Mouse (Mus musculus): ENCODE measurements around the gene Fgf22. TPM values are rescaled to one million over a fixed set of nuclear protein-coding genes. Genes with fewer than 3 reads are reported as not detected.

Fgf22 gene
- total RNA-seq, 1 experiment: 1.5 TPM

DNA sequence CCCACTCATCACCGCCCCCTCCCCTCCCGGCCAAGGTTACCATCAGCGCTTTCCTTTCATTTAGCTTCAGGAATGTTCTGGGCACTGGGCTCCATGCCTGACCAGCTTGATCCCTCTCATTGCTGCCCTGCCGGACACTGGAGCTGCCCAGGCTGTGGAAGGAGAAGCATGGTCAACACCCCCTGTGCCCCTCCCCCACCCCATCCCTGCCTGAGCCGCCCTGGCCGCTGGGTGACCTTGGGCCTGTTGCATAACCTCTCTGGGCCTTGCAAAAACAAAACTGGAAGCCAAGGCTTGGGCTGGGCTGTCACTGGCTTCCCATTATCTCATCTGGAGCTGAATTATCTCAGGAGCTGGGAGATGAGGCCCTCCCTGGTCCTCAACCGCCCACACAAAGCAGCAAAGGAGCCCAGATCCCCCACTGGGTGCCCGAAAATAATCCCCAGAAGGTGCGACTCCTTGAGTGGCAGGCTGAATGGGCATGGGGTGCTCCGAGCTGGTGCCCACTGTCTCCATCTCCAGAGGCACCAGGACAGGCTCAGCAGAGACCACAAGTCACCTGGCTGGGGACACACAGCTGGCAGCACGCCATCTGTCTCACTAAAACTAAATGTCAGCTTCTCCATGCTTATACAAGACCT, 47.6 kb downstream of the Fgf22 start:
- Histone ChIP-seq H3K4me1 (ENCODE audit: control insufficient read depth in 2 of 2, insufficient read depth in 2 of 2, low read length in 2 of 2, poor library complexity in 1 of 2) (peaks cover 4 to 53% of the 10 kb centered on the region in 2 experiments; a peak in 3 of 4 replicates), H3K4me3 (ENCODE audit: insufficient read depth in 1 of 2, low read depth in 1 of 2, low read length in 2 of 2, poor library complexity in 1 of 2, severe bottlenecking in 1 of 2) (no peak overlapping the region), H3K27ac (ENCODE audit: insufficient read depth, low read depth, low read length, poor library complexity, severe bottlenecking) (peak overlapping the region; percentile 58; the same call in 1 of the 2 replicates), H3K9ac (ENCODE audit: insufficient read depth, low read depth, low read length, poor library complexity, severe bottlenecking) (no peak overlapping the region), H3K9me3 (ENCODE audit: control insufficient read depth, insufficient read depth, low read depth, low read length) (no peaks in the 10 kb centered on the region), H3K36me3 (ENCODE audit: control insufficient read depth, insufficient read depth, low read length, poor library complexity, severe bottlenecking) (no peaks in the 10 kb centered on the region)
- in situ Hi-C loops (cut with MboI; ENCODE audit: low sequenced_read_pairs in 2 of 2, unreplicated experiment in 2 of 2): no loop called here
- TF ChIP-seq MAFK (IDR thresholded peaks at IDR 0.05; ENCODE audit: insufficient read depth, low read depth, low read length): no peak
- no peak for TF ChIP-seq ZNF384 (IDR thresholded peaks at IDR 0.05; ENCODE audit: low read depth, low read length)
- TF ChIP-seq ZC3H11A (IDR thresholded peaks at IDR 0.05; ENCODE audit: borderline replicate concordance, low read depth, low read length): no peak
- no peak for TF ChIP-seq HCFC1 (IDR thresholded peaks at IDR 0.05; ENCODE audit: borderline replicate concordance, insufficient read depth, low read length)
- no peak for TF ChIP-seq CHD2 (IDR thresholded peaks at IDR 0.05; ENCODE audit: low read depth, low read length)
- no peak for DNase-seq (ENCODE audit: low read depth, low spot score)

DNA sequence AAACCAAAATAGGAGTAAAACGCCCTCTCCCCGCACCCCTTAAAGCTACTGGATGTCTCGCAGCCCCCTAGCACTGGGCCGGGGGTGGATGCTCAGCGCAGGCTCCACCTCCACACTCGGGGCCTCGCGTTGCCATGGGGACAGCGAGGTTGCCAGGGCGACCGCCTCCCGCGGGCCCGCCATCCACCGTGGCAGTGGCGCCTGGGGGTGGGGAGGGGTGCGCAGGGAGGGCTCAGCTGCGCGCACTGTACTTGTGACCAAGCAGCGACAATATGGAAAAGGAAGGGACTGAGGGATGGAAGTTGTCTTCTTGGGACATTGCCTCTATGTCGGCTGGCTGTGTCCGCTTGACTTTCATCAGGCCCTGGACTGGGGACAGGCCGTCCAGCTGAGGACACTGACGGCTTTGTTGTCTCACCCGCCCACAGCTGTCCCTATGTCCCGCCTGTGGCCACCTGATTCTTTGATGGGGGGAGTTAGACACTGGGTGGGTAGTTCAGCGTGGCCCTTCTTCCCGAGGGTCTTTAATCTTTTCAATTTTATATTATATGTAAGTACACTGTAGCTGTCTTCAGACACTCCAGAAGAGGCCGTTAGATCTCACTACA, 48.9 kb downstream of the Fgf22 start:
- Histone ChIP-seq H3K4me3 (ENCODE audit: insufficient read depth in 1 of 2, low read depth in 1 of 2, low read length in 2 of 2, poor library complexity in 1 of 2, severe bottlenecking in 1 of 2) (peak overlapping the region in 1 of 2 experiments; percentile 1; a peak in 1 of 4 replicates), H3K36me3 (ENCODE audit: control insufficient read depth, insufficient read depth, low read length, poor library complexity, severe bottlenecking) (no peaks in the 10 kb centered on the region), H3K27ac (ENCODE audit: insufficient read depth, low read depth, low read length, poor library complexity, severe bottlenecking) (no peak overlapping the region), H3K4me1 (ENCODE audit: control insufficient read depth in 2 of 2, insufficient read depth in 2 of 2, low read length in 2 of 2, poor library complexity in 1 of 2) (peaks cover 2 to 47% of the 10 kb centered on the region in 2 experiments; a peak in 2 of 4 replicates), H3K9ac (ENCODE audit: insufficient read depth, low read depth, low read length, poor library complexity, severe bottlenecking) (no peak overlapping the region), H3K9me3 (ENCODE audit: control insufficient read depth, insufficient read depth, low read depth, low read length) (no peaks in the 10 kb centered on the region)
- no peak for TF ChIP-seq MAFK (IDR thresholded peaks at IDR 0.05; ENCODE audit: insufficient read depth, low read depth, low read length)
- no peak for TF ChIP-seq ZC3H11A (IDR thresholded peaks at IDR 0.05; ENCODE audit: borderline replicate concordance, low read depth, low read length)
- TF ChIP-seq ZNF384 (IDR thresholded peaks at IDR 0.05; ENCODE audit: low read depth, low read length): no peak
- no peak for TF ChIP-seq HCFC1 (IDR thresholded peaks at IDR 0.05; ENCODE audit: borderline replicate concordance, insufficient read depth, low read length)
- TF ChIP-seq CHD2 (IDR thresholded peaks at IDR 0.05; ENCODE audit: low read depth, low read length): no peak
- peak; percentile 51 for DNase-seq (ENCODE audit: low read depth, low spot score)
- in situ Hi-C loops (cut with MboI; ENCODE audit: low sequenced_read_pairs in 2 of 2, unreplicated experiment in 2 of 2): no loop called here

DNA sequence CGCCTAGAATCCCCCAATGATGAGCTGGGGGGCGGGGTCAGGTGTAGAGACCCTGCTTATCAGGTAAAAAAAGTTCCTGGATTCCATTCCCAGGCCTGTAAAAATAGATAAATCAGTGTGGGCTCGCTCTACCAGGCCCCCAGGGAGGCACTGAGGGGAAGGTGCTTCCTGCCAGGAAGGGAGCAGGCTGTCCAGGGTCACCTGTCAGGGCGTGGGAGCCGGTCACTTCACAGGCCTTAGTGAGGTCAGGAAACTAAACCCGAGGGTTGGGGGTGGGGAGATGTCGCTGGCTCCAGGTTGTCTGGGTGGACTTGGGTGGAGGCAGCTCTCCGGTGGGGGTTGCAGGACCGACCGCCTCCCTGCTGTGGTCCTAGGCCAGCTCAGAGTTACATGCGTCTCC, 50.8 kb downstream of the Fgf22 start:
- H3K27ac ChIP-seq (ENCODE audit: insufficient read depth, low read depth, low read length, poor library complexity, severe bottlenecking): no peak overlapping the region
- no peak overlapping the region for H3K9ac ChIP-seq (ENCODE audit: insufficient read depth, low read depth, low read length, poor library complexity, severe bottlenecking)
- H3K9me3 ChIP-seq (ENCODE audit: control insufficient read depth, insufficient read depth, low read depth, low read length): no peaks in the 10 kb centered on the region
- in situ Hi-C loops (cut with MboI; ENCODE audit: low sequenced_read_pairs in 2 of 2, unreplicated experiment in 2 of 2): no loop called here
- no peak for DNase-seq (ENCODE audit: low read depth, low spot score)
- no peaks in the 10 kb centered on the region for H3K36me3 ChIP-seq (ENCODE audit: control insufficient read depth, insufficient read depth, low read length, poor library complexity, severe bottlenecking)
- TF ChIP-seq HCFC1 (IDR thresholded peaks at IDR 0.05; ENCODE audit: borderline replicate concordance, insufficient read depth, low read length) (no peak), ZC3H11A (IDR thresholded peaks at IDR 0.05; ENCODE audit: borderline replicate concordance, low read depth, low read length) (no peak)
- H3K4me3 ChIP-seq (ENCODE audit: insufficient read depth in 1 of 2, low read depth in 1 of 2, low read length in 2 of 2, poor library complexity in 1 of 2, severe bottlenecking in 1 of 2): no peak overlapping the region
- H3K4me1 ChIP-seq (ENCODE audit: control insufficient read depth in 2 of 2, insufficient read depth in 2 of 2, low read length in 2 of 2, poor library complexity in 1 of 2): peaks cover 2 to 42% of the 10 kb centered on the region in 2 experiments; a peak in 2 of 4 replicates

DNA sequence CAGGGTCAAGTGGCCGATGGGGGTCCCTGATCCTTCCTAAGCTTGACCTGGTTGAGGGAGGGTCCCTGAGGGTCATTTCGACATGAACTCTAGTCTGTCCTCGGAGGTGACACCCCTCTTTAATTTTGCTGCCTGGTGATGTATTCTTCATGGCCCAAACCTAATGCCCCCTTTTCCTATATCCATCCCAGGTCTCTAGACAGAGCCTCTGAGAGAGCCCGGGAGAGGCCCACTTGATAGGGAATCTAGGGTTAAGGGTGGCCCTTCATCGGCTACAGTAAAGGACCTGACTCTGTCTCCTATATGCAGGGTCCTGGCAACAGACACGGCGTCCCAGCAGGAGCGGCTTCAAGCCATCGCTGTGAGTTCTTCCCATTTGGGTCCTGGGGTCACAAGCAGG, 51.5 kb downstream of the Fgf22 start:
- peaks cover 2 to 42% of the 10 kb centered on the region in 2 experiments; a peak in 2 of 4 replicates for H3K4me1 ChIP-seq (ENCODE audit: control insufficient read depth in 2 of 2, insufficient read depth in 2 of 2, low read length in 2 of 2, poor library complexity in 1 of 2)
- H3K4me3 ChIP-seq (ENCODE audit: insufficient read depth in 1 of 2, low read depth in 1 of 2, low read length in 2 of 2, poor library complexity in 1 of 2, severe bottlenecking in 1 of 2): no peak overlapping the region
- no peak for TF ChIP-seq ZNF384 (IDR thresholded peaks at IDR 0.05; ENCODE audit: low read depth, low read length)
- TF ChIP-seq HCFC1 (IDR thresholded peaks at IDR 0.05; ENCODE audit: borderline replicate concordance, insufficient read depth, low read length): no peak
- no peak for TF ChIP-seq CHD2 (IDR thresholded peaks at IDR 0.05; ENCODE audit: low read depth, low read length)
- TF ChIP-seq MAFK (IDR thresholded peaks at IDR 0.05; ENCODE audit: insufficient read depth, low read depth, low read length): no peak
- H3K9ac ChIP-seq (ENCODE audit: insufficient read depth, low read depth, low read length, poor library complexity, severe bottlenecking): no peak overlapping the region
- H3K9me3 ChIP-seq (ENCODE audit: control insufficient read depth, insufficient read depth, low read depth, low read length): no peaks in the 10 kb centered on the region
- H3K36me3 ChIP-seq (ENCODE audit: control insufficient read depth, insufficient read depth, low read length, poor library complexity, severe bottlenecking): no peaks in the 10 kb centered on the region
- DNase-seq (ENCODE audit: low read depth, low spot score): no peak
- no peak overlapping the region for H3K27ac ChIP-seq (ENCODE audit: insufficient read depth, low read depth, low read length, poor library complexity, severe bottlenecking)
- in situ Hi-C loops (cut with MboI; ENCODE audit: low sequenced_read_pairs in 2 of 2, unreplicated experiment in 2 of 2): no loop called here
